Mouse (Mus musculus): ENCODE measurements at regions not wholly inside any gene's neighbourhood (a gene's known extent, or its start where the extent isn't known, plus 50 kb on each side); places are given as distances from the start of the nearest gene placed in this dataset.

GRCm38 (mm10) chr15:49555793-49556192 is 4328.9 kb upstream of the Gm7489 start:
- Histone ChIP-seq H3K27ac (ENCODE audit: low read depth, low read length) (no peak overlapping the region), H3K36me3 (ENCODE audit: control insufficient read depth, insufficient read depth, low read length) (no peaks in the 10 kb centered on the region), H3K9me3 (ENCODE audit: control insufficient read depth, low read length) (no peaks in the 10 kb centered on the region), H3K4me3 (ENCODE audit: low read length) (no peak overlapping the region), H3K27me3 (replicated peaks; ENCODE audit: control insufficient read depth, insufficient read depth, low read length) (no peaks in the 10 kb centered on the region), H3K9ac (ENCODE audit: low read depth, low read length) (no peak overlapping the region), H3K4me1 (ENCODE audit: control insufficient read depth, insufficient read depth, low read depth, low read length) (no peaks in the 10 kb centered on the region), H3K4me2 (ENCODE audit: low read length) (no peak overlapping the region)
- no peak for ATAC-seq
- 38% methylated on average over 2 of the region's 2 CpGs for WGBS

DNA sequence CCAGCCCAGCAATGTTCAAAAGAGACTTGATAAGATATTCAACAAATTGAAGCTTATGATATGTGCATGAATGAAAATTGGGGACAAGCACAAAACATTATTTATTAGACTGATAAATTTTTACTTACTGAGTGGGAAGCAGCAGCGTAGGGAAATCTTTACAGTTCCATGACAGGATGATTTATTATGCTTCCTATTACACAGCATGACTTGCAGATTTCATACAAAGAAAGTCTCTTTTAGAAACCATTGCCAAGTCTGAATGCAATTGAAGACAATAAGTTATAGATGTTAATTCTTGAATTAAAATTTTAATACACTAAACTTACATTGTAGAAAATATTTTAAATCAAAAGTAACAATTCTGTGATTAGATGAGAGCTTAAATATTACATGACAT is 4324.3 kb upstream of the Gm7489 start:
- H3K4me3 ChIP-seq (ENCODE audit: low read length), result no peak overlapping the region
- H3K9ac ChIP-seq (ENCODE audit: low read depth, low read length), result no peak overlapping the region
- WGBS, result 54% methylated on average over 1 of the region's 1 CpGs
- H3K4me2 ChIP-seq (ENCODE audit: low read length), result no peak overlapping the region
- no peak for ATAC-seq
- H3K27ac ChIP-seq (ENCODE audit: low read depth, low read length), result no peak overlapping the region
- no peaks in the 10 kb centered on the region for H3K27me3 ChIP-seq (replicated peaks; ENCODE audit: control insufficient read depth, insufficient read depth, low read length)
- no peaks in the 10 kb centered on the region for H3K36me3 ChIP-seq (ENCODE audit: control insufficient read depth, insufficient read depth, low read length)
- no peaks in the 10 kb centered on the region for H3K4me1 ChIP-seq (ENCODE audit: control insufficient read depth, insufficient read depth, low read depth, low read length)
- no peaks in the 10 kb centered on the region for H3K9me3 ChIP-seq (ENCODE audit: control insufficient read depth, low read length)

GRCm38 (mm10) chr15:49588851-49589250 is 4295.9 kb upstream of the Gm7489 start:
- Histone ChIP-seq H3K9ac (ENCODE audit: low read depth, low read length) (no peak overlapping the region), H3K27me3 (replicated peaks; ENCODE audit: control insufficient read depth, insufficient read depth, low read length) (no peaks in the 10 kb centered on the region), H3K27ac (ENCODE audit: low read depth, low read length) (no peak overlapping the region), H3K4me3 (ENCODE audit: low read length) (no peak overlapping the region), H3K4me1 (ENCODE audit: control insufficient read depth, insufficient read depth, low read depth, low read length) (no peaks in the 10 kb centered on the region), H3K9me3 (ENCODE audit: control insufficient read depth, low read length) (no peaks in the 10 kb centered on the region), H3K4me2 (ENCODE audit: low read length) (no peak overlapping the region), H3K36me3 (ENCODE audit: control insufficient read depth, insufficient read depth, low read length) (no peaks in the 10 kb centered on the region)
- ATAC-seq, result no peak

DNA sequence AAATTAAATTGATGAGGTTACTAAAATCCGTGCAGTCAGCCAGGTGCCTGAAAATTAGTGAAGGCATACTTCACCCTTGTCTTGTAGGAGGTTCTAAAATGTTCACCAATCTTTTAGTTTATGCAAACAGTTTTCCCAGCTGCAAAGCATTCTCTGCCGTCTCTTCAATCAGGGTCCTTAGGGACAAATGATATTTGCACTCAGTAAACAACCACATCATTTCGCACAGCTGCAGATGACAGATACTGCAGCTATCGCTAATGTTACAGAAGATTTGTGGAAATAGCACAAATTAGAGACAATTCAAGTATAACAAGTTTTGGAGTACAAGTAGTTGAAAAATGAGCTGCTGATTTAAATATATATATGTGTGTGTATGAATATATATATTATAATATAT is 4270.8 kb upstream of the Gm7489 start:
- H3K9me3 ChIP-seq (ENCODE audit: control insufficient read depth, low read length), result no peaks in the 10 kb centered on the region
- H3K4me3 ChIP-seq (ENCODE audit: low read length), result no peak overlapping the region
- H3K9ac ChIP-seq (ENCODE audit: low read depth, low read length), result no peak overlapping the region
- 64% methylated on average over 4 of the region's 4 CpGs for WGBS
- H3K4me2 ChIP-seq (ENCODE audit: low read length), result no peak overlapping the region
- no peak for ATAC-seq
- H3K27me3 ChIP-seq (replicated peaks; ENCODE audit: control insufficient read depth, insufficient read depth, low read length), result no peaks in the 10 kb centered on the region
- no peaks in the 10 kb centered on the region for H3K4me1 ChIP-seq (ENCODE audit: control insufficient read depth, insufficient read depth, low read depth, low read length)
- no peak overlapping the region for H3K27ac ChIP-seq (ENCODE audit: low read depth, low read length)
- no peaks in the 10 kb centered on the region for H3K36me3 ChIP-seq (ENCODE audit: control insufficient read depth, insufficient read depth, low read length)

DNA sequence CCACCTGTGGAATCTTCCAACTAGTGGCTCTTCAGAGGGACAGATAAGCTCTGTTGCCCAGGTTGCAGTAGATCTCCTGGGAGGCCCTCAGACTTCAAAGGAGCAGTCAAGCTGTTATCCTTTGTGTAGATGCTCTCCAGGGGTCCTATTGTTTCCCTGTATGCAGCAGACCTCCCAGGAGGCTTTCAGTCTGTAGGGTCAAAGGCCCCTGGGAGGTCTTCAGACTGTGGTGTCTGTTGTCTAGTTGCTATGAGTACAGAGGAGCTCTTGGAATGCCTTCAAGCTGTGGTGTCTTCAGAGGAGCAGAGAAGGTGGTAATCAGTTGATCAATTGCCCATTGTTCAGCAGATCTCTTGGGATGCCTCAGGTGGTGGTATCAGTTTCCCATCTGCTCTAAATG is 4237.3 kb upstream of the Gm7489 start:
- Histone ChIP-seq H3K27me3 (replicated peaks; ENCODE audit: control insufficient read depth, insufficient read depth, low read length) (no peaks in the 10 kb centered on the region), H3K4me2 (ENCODE audit: low read length) (no peak overlapping the region), H3K9me3 (ENCODE audit: control insufficient read depth, low read length) (no peaks in the 10 kb centered on the region), H3K36me3 (ENCODE audit: control insufficient read depth, insufficient read depth, low read length) (no peaks in the 10 kb centered on the region), H3K27ac (ENCODE audit: low read depth, low read length) (no peak overlapping the region), H3K4me1 (ENCODE audit: control insufficient read depth, insufficient read depth, low read depth, low read length) (no peaks in the 10 kb centered on the region), H3K9ac (ENCODE audit: low read depth, low read length) (no peak overlapping the region), H3K4me3 (ENCODE audit: low read length) (no peak overlapping the region)
- ATAC-seq, result no peak

- Histone ChIP-seq H3K4me2 (ENCODE audit: low read length) (no peak overlapping the region), H3K4me1 (ENCODE audit: control insufficient read depth, insufficient read depth, low read depth, low read length) (no peaks in the 10 kb centered on the region), H3K27me3 (replicated peaks; ENCODE audit: control insufficient read depth, insufficient read depth, low read length) (no peaks in the 10 kb centered on the region), H3K36me3 (ENCODE audit: control insufficient read depth, insufficient read depth, low read length) (no peaks in the 10 kb centered on the region), H3K9me3 (ENCODE audit: control insufficient read depth, low read length) (no peaks in the 10 kb centered on the region), H3K4me3 (ENCODE audit: low read length) (no peak overlapping the region), H3K27ac (ENCODE audit: low read depth, low read length) (no peak overlapping the region), H3K9ac (ENCODE audit: low read depth, low read length) (no peak overlapping the region)
- ATAC-seq, result peak; percentile 71; the same call in 1 of the 2 replicates
- 43% methylated on average over 2 of the region's 2 CpGs for WGBS
These were observed 4234.0 kb upstream of the Gm7489 start for GRCm38 (mm10) chr15:49650549-49651180.

GRCm38 (mm10) chr15:49653728-49654127 is 4231.0 kb upstream of the Gm7489 start:
- 36% methylated on average over 2 of the region's 2 CpGs for WGBS
- H3K27me3 ChIP-seq (replicated peaks; ENCODE audit: control insufficient read depth, insufficient read depth, low read length), result no peaks in the 10 kb centered on the region
- ATAC-seq, result no peak

DNA sequence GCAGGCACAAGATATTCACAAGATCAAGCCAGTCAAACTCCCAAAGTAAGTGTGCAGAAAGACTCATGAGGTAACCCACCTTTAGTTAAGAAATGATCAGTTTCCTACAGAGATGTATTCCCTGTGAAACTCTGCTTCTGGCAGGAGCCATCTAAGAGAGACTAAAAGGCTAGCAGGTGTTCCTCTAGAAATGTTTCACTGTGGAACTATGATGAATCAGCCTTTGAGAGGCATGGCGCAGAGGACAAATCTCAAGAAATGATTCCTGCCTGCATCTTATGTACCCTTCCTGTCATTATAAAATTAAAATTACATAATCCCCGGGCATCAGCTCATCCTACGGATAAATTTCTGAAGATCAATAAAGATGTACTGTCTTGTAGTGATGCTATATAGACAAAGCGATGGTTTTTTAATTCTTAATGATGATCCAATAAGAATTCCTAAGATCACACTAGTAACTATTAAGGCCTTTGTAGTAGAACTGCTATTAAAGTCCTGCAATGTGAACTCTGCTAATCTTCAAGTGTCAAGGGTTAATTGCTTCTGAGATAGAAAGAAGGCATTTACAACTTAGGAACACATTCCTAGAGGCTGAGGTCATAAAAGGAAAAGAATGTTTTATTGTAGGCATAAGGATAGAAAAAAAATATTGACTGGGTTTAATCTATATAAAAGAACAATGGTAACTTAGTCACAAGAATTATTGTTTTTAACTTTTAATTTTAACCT is 4219.7 kb upstream of the Gm7489 start:
- WGBS, result 86% methylated on average over 4 of the region's 4 CpGs
- H3K9ac ChIP-seq (ENCODE audit: low read depth, low read length), result no peak overlapping the region

More at GRCm38 (mm10) chr15:49653728-49654127, 4231.0 kb upstream of the Gm7489 start:
- H3K36me3 ChIP-seq (ENCODE audit: control insufficient read depth, insufficient read depth, low read length), result no peaks in the 10 kb centered on the region
- no peaks in the 10 kb centered on the region for H3K4me1 ChIP-seq (ENCODE audit: control insufficient read depth, insufficient read depth, low read depth, low read length)
- no peak overlapping the region for H3K27ac ChIP-seq (ENCODE audit: low read depth, low read length)
- no peak overlapping the region for H3K9ac ChIP-seq (ENCODE audit: low read depth, low read length)
- H3K4me2 ChIP-seq (ENCODE audit: low read length), result no peak overlapping the region
- no peaks in the 10 kb centered on the region for H3K9me3 ChIP-seq (ENCODE audit: control insufficient read depth, low read length)
- H3K4me3 ChIP-seq (ENCODE audit: low read length), result no peak overlapping the region

More for the DNA sequence above, 4219.7 kb upstream of the Gm7489 start:
- Histone ChIP-seq H3K27me3 (replicated peaks; ENCODE audit: control insufficient read depth, insufficient read depth, low read length) (no peaks in the 10 kb centered on the region), H3K4me1 (ENCODE audit: control insufficient read depth, insufficient read depth, low read depth, low read length) (no peaks in the 10 kb centered on the region), H3K4me2 (ENCODE audit: low read length) (no peak overlapping the region), H3K9me3 (ENCODE audit: control insufficient read depth, low read length) (no peaks in the 10 kb centered on the region), H3K4me3 (ENCODE audit: low read length) (no peak overlapping the region), H3K36me3 (ENCODE audit: control insufficient read depth, insufficient read depth, low read length) (no peaks in the 10 kb centered on the region), H3K27ac (ENCODE audit: low read depth, low read length) (no peak overlapping the region)
- no peak for ATAC-seq
